Mouse (Mus musculus) neural tube, embryonic 10.5 days (tissue): ENCODE measurements around the gene Ankrd13d.
"Not testable (repeated sequence)": the region's sequence is repeated elsewhere in the genome, so short reads cannot be mapped to it uniquely, and the experiment has no call there.

Experiments used
- DNase-seq: peaks from one replicate; pipeline ENCODE4 v3.0.0-alpha.2; 2017; ENCODE audit warnings: low spot score; ENCODE audit errors: extremely low spot score

Ankrd13d gene

GRCm38 (mm10) chr19:4264171-4264780, 18.7 kb downstream of the Ankrd13d start:
- DNase-seq: no peak

- DNase-seq: no peak
Measured at GRCm38 (mm10) chr19:4263702-4264101, 19.2 kb downstream of the Ankrd13d start.

DNA sequence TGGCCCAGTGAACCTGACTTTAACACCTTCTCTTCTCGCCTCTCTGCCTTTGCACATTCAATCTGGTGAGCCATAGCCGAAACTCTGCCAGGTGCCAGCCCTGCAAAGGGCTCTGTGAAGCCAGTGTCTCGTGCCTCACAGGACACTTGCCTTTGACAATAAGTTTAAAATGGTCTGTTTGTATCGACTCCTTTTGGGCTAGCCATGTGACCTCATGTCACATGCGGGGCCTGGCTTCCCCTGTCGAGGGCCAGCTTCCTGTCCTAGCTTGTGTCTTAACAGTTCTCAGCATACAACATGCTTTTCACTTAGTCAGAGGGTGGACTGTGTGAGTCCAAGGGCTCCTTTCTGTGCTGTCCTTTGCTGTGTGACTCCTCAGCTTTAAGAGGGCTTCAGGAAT, 20.2 kb downstream of the Ankrd13d start:
- DNase-seq: no peak

DNA sequence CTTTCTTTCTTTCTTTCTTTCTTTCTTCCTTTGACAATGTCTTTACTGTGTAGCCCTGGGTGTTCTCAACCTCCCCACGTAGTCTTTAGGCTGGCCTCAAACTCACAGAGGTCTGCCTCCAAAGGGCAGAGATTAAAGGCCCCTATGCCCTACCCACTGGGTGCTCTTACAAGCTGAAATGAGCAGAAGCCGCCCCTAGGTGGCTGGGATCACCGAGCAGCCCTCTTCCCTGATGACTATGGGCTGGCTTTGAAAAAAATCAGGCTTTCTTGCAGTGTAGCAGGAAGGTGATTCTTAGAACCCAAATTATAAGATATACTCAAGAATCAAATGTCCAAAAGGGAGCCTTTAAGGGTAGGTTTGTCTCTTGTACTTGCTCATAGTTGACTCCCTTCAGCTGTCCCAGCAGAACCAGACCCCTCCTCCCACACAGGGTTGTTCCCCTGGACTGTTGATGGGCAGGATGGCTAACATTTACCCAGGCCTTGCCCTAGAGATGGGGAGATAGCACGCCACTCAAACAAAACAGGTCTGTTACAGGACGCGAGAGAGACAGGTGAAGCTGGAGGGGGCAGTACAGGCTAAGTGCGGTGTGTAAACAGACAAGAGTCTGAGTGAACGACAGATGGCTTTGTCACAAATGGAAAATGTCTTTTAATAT, 21.8 kb downstream of the Ankrd13d start:
- DNase-seq: no peak

DNA sequence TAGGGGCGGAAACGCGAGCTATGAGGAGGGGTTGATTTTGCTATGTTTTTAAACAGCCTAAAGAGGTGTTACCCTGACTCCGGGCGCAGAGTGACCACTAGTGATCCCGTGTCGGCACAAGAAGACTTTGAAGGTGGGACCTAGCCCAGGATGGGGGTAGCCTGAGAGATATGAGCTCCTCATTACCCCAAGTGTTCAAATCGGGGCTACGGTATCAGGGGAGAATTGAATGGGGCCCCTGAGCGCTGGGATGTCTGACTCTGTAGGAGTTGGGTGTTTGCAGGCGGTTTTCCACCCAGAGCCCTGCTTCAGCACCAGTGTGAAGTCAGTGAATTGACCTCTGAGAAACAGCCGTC, 25.1 kb downstream of the Ankrd13d start:
- no peak for DNase-seq

DNA sequence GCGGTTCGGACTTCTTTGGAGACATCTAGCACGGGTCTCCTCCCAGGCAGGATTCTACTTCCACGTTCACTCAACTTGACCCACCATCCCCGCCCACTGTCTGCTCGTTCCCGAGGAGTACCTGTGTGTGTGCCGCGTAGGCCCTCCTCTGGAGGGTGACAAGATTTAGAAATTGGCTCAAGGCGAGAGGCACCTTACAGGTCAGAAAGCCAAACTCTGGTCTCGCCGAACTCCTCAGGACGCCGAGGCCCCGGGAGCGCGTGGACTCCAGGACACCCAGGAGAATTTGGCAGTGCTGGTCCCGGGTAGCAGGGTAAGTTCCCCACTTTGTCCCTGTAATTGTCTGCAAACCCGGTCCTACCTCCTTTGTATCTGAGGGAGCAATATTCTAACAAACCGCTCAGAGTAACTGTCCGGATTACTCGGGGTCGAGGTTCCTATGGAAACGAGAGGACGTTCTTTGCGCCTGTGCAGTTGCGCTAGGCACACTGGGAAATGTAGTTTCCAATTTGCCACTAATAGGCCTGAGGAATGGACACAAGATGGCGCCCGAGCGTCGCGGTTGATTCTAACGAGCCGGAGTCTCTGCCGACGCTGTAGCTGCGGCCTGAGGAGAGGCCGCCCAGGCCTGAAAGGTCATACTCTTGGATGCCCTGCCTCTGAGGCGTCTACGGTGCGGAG, 25.6 kb downstream of the Ankrd13d start:
- peak; percentile 89 for DNase-seq

DNA sequence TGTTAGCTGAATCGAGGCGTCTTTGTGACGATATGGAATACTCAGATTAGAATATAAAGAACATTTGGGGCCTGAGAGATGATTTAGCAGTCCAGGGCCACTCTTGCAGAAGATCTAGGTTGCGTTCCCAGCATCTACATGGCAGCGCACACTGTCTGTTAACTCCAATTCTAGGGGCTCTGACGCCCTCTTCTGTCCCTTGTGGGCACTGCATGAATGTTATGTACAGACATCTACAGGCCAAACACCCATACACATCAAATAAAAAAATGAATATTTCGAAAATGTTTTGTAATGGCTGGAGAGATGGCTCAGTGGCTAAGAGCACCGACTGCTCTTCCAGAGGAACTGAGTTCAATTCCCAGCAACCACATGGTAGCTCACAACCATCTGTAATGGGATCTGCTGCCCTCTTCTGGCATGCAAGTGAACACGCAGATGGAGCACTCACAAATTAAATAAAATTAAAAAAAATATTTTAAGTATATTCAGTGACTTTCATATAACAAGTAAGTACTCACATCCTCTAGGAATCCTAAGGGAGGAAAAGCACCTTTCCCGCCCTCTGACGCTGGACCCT, 27.3 kb downstream of the Ankrd13d start:
- DNase-seq: no peak

- no peak for DNase-seq
Measured at GRCm38 (mm10) chr19:4254230-4254629, 28.7 kb downstream of the Ankrd13d start.

DNA sequence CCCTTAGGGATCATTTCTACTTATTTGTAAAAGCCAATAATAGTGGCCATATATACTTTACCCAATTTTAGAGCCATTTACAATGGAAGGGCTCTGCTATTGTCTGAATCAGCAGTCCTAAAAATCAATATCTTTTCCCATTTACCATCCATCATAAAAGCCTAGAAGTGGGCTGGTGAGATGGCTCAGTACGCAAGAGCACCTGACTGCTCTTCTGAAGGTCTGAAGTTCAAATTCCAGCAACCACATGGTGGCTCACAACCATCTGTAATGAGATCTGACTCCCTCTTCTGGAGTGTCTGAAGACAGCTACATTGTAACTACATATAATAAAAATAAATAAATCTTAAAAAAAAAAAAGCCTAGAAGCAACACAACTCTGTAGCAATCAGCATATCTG, 34.3 kb downstream of the Ankrd13d start:
- not testable (repeated sequence) for DNase-seq

DNA sequence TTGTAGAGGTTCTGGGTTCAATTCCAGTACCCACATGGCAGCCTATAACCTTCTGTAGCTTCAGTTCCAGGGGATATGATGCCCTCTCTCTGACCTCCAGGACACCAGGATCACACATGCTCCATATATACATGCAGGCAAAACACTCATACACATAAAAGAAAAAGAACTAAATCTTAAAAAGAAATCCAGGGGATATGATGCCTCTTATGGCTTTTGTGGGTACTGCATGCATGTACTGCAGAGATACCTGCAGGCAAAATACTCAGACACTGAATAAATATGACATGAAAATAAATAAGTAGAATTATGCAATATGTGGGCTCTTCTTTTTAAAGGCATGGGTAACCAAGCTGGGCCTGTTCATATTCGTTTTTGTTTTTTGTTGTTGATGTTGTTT, 35.9 kb downstream of the Ankrd13d start:
- no peak for DNase-seq

DNA sequence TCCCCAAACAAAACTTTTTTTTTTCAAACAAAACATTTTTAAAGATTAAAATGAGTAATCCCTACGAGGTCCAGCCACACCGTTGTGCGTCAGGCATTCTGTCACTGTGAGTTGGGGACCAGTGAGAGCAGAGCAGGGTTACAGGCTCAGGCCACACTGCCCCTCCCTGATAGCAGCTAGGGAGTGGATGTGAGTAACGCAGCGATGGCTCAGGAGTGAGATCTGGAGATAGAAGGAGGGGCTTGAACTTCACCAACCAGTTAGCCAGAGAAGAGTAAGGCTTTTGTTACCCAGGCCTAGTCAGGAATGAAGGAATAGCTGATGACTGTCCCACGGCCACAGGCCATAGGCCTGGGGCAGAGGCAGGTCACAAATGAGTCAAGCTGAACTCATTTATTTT, 38.2 kb downstream of the Ankrd13d start:
- DNase-seq: no peak

DNA sequence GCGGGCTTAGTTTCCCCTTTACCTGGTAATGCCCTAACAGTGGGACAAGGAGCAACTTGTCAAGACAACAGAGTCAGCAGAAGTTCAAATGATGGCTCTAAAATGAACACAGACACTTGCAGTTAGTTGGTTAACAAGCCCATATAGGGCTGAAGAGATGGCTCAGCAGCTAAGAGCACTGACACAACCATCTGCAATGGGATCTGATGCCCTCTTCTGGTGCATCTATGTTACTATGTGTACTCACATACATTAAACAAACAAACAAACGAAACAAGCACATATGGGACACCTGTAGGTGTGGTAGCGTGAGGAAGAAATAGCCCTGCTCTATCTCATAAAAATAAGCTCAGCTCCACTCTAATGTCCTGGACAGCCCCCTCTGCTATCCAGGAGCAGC, 40.5 kb downstream of the Ankrd13d start:
- DNase-seq: no peak

DNA sequence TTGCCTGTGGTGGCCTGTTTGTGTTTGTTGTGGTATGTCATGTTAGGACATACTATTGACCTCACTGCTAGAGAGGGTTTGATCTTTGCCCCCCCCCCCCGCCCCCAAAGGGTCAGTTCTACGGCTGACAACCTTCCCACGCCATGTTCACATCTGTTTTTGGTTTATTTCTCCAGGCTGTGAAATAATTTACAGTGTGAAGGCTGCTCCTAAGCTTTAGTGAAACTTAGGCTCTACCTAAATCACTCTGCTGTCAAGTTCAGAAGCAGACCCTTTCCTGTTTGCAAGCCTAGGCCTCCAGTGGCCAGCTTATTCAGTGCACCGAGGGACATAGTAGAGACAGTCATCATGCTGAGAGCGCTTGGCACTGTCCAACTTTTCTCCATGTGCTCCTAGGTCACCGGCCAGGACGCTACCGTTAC, 42.7 kb downstream of the Ankrd13d start:
- DNase-seq: peak; percentile 40

DNA sequence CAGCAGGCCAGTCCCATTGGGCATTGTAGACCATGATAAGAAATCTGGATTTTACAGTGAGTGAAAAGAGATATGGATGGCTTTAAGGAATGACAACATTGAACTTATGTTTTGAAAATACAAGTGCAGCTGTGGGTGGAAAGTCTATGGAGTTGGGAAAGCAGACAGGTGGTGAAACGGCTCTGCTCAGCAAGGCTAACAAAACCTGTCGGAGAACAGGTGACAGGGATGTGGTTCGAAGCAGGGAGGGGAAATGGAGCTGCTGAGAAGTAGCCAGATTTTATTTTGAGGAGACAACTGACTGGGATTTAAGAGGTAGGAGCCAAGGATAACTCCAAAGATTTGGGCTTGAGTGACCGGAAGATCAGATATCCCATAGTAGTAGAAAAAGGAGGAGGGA, 48.4 kb downstream of the Ankrd13d start:
- DNase-seq: no peak

DNA sequence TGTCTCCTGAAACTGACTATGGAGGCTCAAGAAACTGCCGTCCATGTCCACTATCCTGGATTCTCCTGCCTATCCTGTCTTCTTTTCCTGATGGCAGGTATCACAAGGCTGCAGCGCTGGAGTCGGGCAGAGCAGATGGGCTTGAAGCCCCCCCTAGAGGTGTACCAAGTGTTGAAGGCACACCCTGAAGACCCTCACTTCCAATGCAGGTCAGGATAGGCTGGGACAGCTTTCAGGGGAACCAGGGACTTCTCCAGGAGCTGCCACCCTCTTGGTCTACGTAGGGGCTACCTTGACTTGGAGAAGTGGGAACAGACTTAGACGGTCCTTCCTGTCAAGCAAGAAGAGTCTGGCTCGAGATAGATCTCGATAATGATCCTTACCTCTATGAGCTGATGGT, 50.3 kb downstream of the Ankrd13d start:
- DNase-seq: no peak

GRCm38 (mm10) chr19:4232186-4232572, 50.8 kb downstream of the Ankrd13d start:
- DNase-seq: no peak

DNA sequence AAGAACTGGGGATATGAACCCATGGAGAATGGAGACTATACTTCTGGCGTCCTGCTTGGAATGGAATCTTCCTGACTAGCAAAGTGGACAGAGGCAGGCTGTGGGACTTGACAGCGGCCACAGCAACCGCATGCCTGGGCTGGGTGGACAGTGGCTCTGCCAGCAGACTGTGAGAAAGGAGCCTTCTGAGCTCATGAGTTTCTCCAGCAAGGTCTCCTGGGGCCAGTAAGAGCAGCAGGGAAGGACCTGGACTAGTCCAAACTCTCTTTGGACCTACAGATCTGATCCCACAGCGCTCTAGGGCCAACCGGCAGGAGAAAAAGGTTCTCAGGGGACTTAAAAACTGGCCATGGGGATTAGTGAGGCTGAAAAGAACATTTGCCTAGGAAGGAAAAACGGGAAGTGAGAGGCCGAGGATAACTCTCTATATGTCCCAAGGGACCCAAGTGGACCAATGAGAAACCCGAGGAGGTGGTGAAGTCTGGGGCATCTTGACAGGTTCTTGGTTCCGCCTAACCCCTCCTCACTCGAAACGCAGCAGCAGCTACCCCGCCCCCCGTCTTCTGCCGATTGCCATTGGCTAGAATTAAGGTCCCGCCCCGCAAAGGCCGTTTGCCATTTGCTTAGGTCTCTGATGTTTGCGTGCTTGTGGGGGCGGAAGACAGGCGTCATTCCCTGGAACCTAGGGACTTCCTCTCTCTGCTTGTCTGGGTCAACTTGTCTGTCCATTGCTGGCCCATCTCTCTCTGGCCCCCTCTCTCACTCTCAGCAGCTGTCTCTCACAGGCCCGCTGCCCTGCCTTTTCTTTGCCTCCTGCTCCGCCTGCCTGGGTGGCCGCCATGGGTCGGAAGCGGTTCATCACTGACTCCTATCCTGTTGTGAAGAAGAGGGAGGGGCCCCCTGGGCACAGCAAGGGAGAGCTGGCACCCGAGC, 51.4 kb downstream of the Ankrd13d start, which contains the start of gene Pold4:
Pold4 (plus strand) TSS at position 647 of the 933 bp plus-strand sequence.
- peak; percentile 87 for DNase-seq

DNA sequence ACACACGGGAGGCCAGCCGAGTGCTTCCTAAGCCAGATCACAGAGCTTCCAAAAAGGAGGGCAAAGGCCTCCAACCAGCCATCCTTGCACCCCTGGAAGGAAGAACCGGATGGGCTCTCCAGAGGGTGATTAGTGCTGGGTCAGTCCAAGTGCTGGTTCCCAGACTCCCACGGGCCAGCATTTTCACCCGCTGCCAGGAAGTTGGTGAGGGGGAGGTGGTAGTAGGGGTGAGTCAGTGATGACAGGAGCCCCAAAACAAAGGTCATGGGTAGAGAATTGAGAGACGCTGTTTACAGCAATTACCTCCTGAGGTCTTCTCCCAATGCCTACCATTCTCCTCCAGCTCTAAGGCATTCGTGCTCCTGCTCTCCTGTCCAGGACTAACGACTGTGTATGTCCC, 52.5 kb downstream of the Ankrd13d start:
- DNase-seq: no peak

DNA sequence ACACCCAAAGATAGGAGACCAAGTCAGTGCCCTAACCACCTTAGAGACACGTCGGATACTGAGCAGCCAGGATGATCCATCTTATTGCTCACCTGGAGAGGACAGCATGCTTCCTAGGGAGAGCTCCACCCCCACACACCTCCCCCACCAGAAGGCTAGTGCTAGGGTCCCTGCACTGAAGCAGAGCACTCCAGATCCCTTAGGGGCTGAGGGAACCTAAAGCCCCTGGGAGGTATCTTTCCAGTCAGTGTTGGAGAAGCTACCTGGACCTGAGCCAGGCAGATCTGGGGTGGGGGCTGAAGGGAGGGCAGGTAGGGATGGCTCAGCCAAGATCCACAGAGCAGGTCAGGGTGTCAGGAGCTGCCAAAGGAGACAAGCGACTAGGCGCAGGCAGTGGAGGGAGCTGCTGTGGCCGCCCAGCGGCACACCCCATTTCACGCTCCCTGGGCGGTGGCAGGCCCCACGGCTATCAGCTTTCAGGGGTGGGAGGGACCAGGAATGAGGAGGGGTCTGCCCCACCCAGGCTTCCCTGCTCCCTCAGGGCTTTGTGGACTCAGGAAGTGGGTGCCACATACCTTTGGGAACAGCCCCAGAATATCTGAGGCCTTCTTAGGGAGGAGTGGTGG, 53.4 kb downstream of the Ankrd13d start:
- DNase-seq: no peak

- no peak for DNase-seq
Measured at GRCm38 (mm10) chr19:4228891-4229290, 54.0 kb downstream of the Ankrd13d start.
